Mouse (Mus musculus) embryonic facial prominence, embryonic 10.5 days (tissue): ENCODE results near the gene Cpxm1. TPM values are rescaled to one million over a fixed set of nuclear protein-coding genes. Genes with fewer than 3 reads are reported as not detected.
"Not testable (repeated sequence)": the region's sequence is repeated elsewhere in the genome, so short reads cannot be mapped to it uniquely, and the experiment has no call there.

ENCODE experiments used
- DNase-seq: peaks from one replicate; pipeline ENCODE4 v3.0.0-alpha.2; 2017; ENCODE audit warnings: low spot score
- H3K27ac ChIP-seq: fragments of 300-500 bp; sonication (generic); replicated peaks from 2 replicates; pipeline ENCODE4 v1.5.1; 2016; ENCODE audit warnings: mild to moderate bottlenecking
- H3K27me3 ChIP-seq: fragments of 300-500 bp; sonication (generic); replicated peaks from 2 replicates; pipeline ENCODE4 v1.6.1; 2016; ENCODE audit warnings: low read depth, mild to moderate bottlenecking; ENCODE audit not compliant: poor library complexity, severe bottlenecking
- H3K36me3 ChIP-seq: fragments of 300-500 bp; sonication (generic); replicated peaks from 2 replicates; pipeline ENCODE4 v1.6.1; 2016; ENCODE audit warnings: mild to moderate bottlenecking, moderate library complexity
- H3K4me1 ChIP-seq: fragments of 300-500 bp; sonication (generic); 2 replicates; pipeline ENCODE4 v1.6.1; 2016
- H3K4me3 ChIP-seq: fragments of 300-500 bp; sonication (generic); 2 replicates; pipeline ENCODE4 v1.5.1; 2016; ENCODE audit warnings: mild to moderate bottlenecking, moderate library complexity
- H3K9me3 ChIP-seq: fragments of 300-500 bp; sonication (generic); 2 replicates; pipeline ENCODE4 v1.6.1; 2016; ENCODE audit warnings: mild to moderate bottlenecking
- WGBS: fragments of 180-500 bp; shearing (Covaris S2); methylation state at CpG from one replicate; pipeline ENCODE4 v1.1.7; 2016; 5-methylcytosine and 5-hydroxymethylcytosine counted together
- polyA plus RNA-seq: library from polyadenylated mRNA; unstranded; fragments of >200 nt; fragmentation: Nextera tagmentation; extraction: Ambion mirVana; gene quantifications from 2 replicates; pipeline ENCODE4 v1.2.1, GENCODE M21; 2016

The Cpxm1 gene
- polyA plus RNA-seq, 1 experiment from 2014 or later: 69.7 TPM

DNA sequence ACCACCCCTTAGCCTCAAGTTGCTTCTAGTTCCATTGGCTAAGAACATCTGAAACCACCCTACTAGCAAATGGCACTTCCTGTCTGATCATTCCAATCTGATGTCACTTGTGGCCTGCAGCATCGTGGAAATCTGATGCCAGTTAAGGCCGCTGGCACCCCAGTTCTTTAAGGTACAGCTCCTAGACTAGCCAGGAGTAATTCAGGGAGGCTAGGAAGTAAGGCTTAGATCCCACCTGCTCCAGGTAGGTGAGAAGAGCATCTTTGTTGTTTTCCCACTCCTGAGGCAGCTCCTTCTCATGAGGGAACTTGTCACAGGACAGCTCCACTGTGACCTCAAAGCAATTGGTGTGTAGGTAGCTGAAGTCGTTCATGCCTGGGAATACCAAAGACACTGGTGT lies 4.5 kb downstream of the Cpxm1 start:
- no peak for DNase-seq
- peaks cover 20% of the 10 kb centered on the region for H3K4me1 ChIP-seq
- H3K27ac ChIP-seq: no peak overlapping the region
- peaks cover 58% of the 10 kb centered on the region for H3K36me3 ChIP-seq
- H3K27me3 ChIP-seq: peaks cover 1% of the 10 kb centered on the region; the same call in 1 of the 2 replicates
- H3K4me3 ChIP-seq: no peak overlapping the region
- H3K9me3 ChIP-seq: no peaks in the 10 kb centered on the region
- 87% methylated on average over 3 of the region's 3 CpGs for WGBS

DNA sequence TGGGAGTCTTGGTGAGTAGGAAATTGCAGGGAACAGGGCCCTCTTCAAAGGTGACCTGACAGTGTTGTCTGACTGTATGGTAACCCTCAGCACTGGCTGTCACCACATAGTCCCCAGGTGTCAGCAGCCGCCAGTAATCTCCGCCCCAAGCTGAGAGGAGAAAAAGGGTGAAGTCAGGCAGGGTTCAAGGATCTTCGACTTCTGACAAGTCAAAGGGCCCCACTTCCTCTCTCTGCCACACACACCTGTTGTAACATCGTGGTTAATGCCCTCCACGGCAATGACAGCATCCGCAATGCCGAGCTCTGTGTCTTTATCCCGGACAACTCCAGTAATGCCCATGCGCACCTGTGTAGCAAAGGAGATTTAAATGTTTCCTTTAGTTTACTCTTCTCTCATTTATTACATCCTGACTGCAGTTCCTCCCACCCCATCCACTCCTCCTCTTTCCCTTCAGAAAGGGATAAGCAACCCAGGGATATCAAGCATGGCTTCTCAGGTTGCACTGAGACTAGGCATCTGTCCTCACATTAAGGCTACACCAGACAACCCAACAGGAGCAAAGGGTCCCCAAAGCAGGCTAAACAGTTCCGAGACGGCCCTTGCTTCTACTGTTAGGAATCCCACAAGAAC lies 6.3 kb downstream of the Cpxm1 start:
- peaks cover 56% of the 10 kb centered on the region for H3K36me3 ChIP-seq
- H3K9me3 ChIP-seq: no peaks in the 10 kb centered on the region
- H3K27ac ChIP-seq: no peak overlapping the region
- 83% methylated on average over 11 of the region's 11 CpGs for WGBS
- H3K4me1 ChIP-seq: peaks cover 3% of the 10 kb centered on the region
- no peak overlapping the region for H3K4me3 ChIP-seq
- DNase-seq: no peak
- no peaks in the 10 kb centered on the region for H3K27me3 ChIP-seq

DNA sequence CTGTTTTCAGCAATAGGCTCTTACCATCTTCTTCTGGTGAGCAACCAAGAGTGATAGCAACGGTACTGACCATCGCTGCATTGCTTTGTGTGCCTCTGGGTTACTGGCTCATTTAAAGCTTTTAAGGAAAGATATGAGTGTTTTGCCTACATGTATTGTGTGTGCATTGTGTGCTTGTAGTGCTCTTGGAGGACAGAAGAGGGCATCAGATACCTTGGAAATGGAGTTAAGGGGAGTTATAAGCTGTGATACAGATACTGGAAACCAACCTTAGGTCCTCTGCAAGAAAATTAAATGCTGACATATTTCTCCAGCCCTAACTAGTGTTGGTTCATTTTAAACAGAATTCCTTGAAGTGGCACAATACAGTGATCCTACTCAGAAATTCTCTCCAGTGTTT lies 8.6 kb downstream of the Cpxm1 start:
- H3K4me1 ChIP-seq: no peaks in the 10 kb centered on the region
- peaks cover 33% of the 10 kb centered on the region for H3K36me3 ChIP-seq
- no peak overlapping the region for H3K27ac ChIP-seq
- H3K9me3 ChIP-seq: 0 out of 2 replicates have a peak, but pooled peaks cover 2% of the 10 kb centered on the region
- DNase-seq: no peak
- H3K27me3 ChIP-seq: no peaks in the 10 kb centered on the region
- WGBS: 74% methylated on average over 2 of the region's 2 CpGs
- H3K4me3 ChIP-seq: no peak overlapping the region

DNA sequence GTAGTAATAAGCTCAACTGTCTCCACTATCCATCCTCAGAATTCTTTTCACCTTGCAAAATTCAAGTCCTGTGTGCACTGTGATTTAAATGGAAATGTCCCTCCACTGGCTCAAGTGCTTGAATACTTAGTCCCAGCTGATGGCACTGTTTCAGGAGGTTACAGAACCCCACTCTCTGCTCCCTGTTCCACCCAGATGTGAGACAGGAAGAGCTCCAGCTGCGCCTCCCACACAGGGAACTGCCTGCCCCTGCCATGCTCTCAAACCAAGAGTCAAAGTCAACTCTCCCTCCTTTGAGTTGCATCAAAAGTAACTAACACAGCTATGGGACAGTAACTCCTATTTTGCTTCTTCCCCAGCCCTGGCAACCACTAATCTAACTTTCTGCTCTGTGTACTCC lies 11.2 kb downstream of the Cpxm1 start:
- Histone ChIP-seq H3K27me3 (no peaks in the 10 kb centered on the region), H3K4me1 (0 out of 2 replicates have a peak, but pooled peaks cover 3% of the 10 kb centered on the region), H3K9me3 (0 out of 2 replicates have a peak, but pooled peaks cover 2% of the 10 kb centered on the region), H3K27ac (no peak overlapping the region), H3K36me3 (peaks cover 11% of the 10 kb centered on the region), H3K4me3 (no peak overlapping the region)
- no peak for DNase-seq
- 58% methylated on average over 1 of the region's 1 CpGs for WGBS

DNA sequence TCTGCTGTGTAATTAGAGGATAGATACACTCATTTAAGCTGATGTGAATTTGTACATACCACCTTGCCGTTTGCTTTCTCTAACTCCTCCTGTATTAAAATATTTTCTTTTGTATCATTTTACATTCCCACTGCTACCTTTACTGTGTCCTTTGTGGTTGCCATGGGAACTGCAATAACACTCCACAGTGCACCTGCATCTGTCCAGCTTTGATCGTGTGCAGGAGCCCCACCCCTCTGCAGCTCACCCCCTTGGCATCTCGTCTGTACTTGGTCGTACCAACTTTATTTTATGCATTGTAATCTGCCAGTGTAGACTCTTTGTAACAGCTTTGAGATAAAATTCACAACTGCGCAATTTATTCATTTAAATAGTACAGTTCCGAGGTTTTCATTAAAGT lies 13.5 kb downstream of the Cpxm1 start:
- Histone ChIP-seq H3K27ac (no peak overlapping the region), H3K36me3 (no peaks in the 10 kb centered on the region), H3K4me1 (0 out of 2 replicates have a peak, but pooled peaks cover 3% of the 10 kb centered on the region), H3K9me3 (0 out of 2 replicates have a peak, but pooled peaks cover 2% of the 10 kb centered on the region), H3K4me3 (no peak overlapping the region), H3K27me3 (no peaks in the 10 kb centered on the region)
- DNase-seq: no peak
- WGBS: 81% methylated on average over 6 of the region's 6 CpGs

DNA sequence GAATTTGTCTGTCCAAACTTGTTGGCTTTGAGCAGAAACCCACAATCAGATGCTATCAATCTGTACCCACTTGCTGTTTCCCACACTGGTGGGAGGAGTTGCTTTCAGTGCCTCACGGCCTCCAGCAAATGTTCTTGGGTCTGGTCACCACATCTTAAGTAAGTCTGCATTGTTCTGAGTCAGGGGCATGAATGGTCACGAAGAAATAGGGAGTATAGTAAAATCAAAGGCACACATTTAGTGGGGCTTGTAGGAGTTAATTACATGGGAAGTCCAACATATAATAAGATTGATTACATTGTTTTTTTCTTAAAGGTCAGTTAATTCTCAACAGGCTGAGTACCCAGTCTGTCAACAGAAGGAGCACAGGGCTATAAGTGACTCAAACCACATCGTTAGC lies 14.2 kb downstream of the Cpxm1 start:
- DNase-seq: no peak
- no peak overlapping the region for H3K27ac ChIP-seq

DNA sequence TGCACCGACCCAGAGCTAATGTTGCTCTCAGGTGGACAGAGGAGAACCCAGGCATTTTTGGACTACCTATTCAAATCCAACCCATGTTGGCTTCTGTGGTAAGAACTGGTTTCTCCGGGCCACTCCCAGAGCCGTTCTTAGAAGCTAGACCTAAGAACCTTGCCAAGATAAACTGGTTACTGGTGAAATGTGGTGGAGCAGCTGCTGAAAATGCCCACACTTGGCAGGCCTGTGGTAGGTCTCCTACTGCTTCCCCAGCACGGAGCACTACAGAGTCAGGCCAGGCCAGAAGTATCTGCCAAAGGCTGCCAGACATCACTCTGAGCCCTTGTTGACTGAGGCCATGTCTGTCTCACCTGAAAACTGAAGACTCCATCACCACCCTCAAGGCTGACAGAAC lies 22.4 kb downstream of the Cpxm1 start:
- Histone ChIP-seq H3K4me3 (no peak overlapping the region), H3K27me3 (0 out of 2 replicates have a peak, but pooled peaks cover 10% of the 10 kb centered on the region), H3K4me1 (peaks cover 3% of the 10 kb centered on the region; the same call in 1 of the 2 replicates), H3K36me3 (no peaks in the 10 kb centered on the region), H3K9me3 (no peaks in the 10 kb centered on the region), H3K27ac (no peak overlapping the region)
- WGBS: 85% methylated on average over 4 of the region's 4 CpGs
- DNase-seq: no peak

More for the DNA sequence above, 14.2 kb downstream of the Cpxm1 start:
- 0 out of 2 replicates have a peak, but pooled peaks cover 3% of the 10 kb centered on the region for H3K4me1 ChIP-seq
- H3K9me3 ChIP-seq: 0 out of 2 replicates have a peak, but pooled peaks cover 2% of the 10 kb centered on the region
- no peaks in the 10 kb centered on the region for H3K27me3 ChIP-seq
- no peak overlapping the region for H3K4me3 ChIP-seq
- no peaks in the 10 kb centered on the region for H3K36me3 ChIP-seq
- 58% methylated on average over 3 of the region's 3 CpGs for WGBS

DNA sequence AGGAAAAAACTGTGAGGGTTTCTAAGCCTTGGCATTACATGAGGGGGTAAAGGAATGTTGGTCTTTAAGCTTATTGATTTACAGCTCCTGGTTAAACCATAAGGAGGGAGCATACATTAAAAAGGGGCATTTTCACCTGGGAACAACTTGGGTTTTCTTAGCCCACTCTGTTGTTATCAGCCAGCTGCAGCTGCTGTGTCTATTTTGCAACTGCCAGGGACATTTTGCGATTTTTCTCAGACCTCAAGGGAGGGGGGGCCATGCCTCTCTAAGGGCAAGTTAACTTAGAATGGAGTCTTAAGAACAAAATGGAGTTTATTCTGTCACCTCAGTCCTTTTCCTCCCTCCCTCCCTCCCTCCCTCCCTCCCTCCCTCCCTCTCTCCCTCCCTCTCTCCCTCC lies 24.3 kb downstream of the Cpxm1 start:
- WGBS: 55% methylated on average over 1 of the region's 1 CpGs

DNA sequence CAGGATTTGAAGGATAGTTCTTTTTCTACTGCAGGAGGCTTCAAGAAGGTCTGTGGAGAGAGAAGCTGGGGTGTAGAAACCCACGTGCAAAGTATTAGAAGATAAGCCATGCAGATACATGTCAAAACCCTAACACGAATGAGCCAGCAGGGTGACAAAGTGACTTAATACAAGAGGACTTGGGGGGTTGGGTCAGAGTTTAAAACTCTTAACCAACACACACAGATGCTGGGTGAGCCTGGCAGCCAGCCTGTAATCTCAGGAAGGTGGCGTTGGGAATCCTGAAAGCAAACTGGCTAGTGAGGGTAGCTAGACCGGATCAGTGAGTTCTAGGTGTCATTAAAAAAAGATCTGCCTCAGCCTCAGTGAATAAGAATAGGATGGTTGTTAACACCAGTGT lies 30.0 kb downstream of the Cpxm1 start:
- WGBS: 72% methylated on average over 4 of the region's 4 CpGs
- H3K4me1 ChIP-seq: peaks cover 18% of the 10 kb centered on the region
- no peak for DNase-seq
- H3K9me3 ChIP-seq: no peaks in the 10 kb centered on the region
- no peak overlapping the region for H3K4me3 ChIP-seq
- peaks cover 54% of the 10 kb centered on the region for H3K27me3 ChIP-seq
- H3K27ac ChIP-seq: no peak overlapping the region
- H3K36me3 ChIP-seq: no peaks in the 10 kb centered on the region

More for the DNA sequence above, 24.3 kb downstream of the Cpxm1 start:
- H3K27ac ChIP-seq, H3K36me3 ChIP-seq, H3K9me3 ChIP-seq, DNase-seq, H3K4me3 ChIP-seq, H3K4me1 ChIP-seq: not testable (repeated sequence)
- H3K27me3 ChIP-seq: 0 out of 2 replicates have a peak, but pooled peaks cover 14% of the 10 kb centered on the region

DNA sequence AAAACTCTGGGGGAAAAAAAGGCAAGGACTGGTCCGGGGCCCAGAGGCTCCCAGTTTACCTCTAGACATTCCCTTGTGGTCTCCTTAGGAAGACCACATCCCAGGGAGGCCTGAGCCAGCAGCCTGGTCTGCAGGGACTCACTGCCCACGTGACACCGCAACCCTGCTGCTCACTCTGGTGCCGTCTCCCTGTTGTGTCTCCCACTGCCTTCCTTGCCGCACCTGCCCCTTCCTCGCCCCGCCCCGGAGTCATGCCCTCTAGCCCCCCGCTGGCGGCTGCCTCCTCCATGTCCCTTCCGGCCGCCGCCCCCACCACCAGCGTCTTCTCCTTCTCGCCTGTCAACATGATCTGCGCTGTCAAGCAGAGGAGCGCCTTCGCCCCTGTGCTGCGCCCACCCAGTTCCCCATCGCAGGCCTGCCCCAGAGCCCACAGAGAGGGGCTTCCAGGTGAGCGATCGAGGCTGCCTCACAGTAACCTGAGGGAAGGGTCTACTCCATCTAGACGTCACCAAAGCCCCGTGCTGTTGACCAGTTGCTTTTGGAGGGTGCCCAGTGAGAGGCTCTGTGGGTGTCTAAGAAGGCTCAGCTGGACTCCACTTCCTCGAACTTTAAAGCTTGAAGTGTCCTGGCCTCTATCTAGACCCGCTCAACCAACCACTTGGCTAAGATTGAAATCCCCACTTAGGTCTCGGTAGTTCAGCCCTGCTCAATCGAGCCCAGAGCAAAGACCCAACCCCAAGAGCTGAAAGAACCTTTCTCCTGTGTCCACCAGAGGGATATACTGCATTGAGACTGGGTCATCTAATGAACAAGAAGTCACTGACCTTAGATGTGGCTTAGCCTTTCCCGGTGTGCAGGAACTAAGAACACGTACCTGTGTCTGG lies 31.9 kb downstream of the Cpxm1 start:
- no peaks in the 10 kb centered on the region for H3K9me3 ChIP-seq
- H3K27me3 ChIP-seq: peaks cover 73% of the 10 kb centered on the region
- H3K4me3 ChIP-seq: peak overlapping the region; percentile 59
- WGBS: 6% methylated on average over 30 of the region's 30 CpGs
- peak overlapping the region; percentile 44; the same call in 1 of the 2 replicates for H3K27ac ChIP-seq
- DNase-seq: peak; percentile 48
- peaks cover 25% of the 10 kb centered on the region for H3K4me1 ChIP-seq
- H3K36me3 ChIP-seq: no peaks in the 10 kb centered on the region

DNA sequence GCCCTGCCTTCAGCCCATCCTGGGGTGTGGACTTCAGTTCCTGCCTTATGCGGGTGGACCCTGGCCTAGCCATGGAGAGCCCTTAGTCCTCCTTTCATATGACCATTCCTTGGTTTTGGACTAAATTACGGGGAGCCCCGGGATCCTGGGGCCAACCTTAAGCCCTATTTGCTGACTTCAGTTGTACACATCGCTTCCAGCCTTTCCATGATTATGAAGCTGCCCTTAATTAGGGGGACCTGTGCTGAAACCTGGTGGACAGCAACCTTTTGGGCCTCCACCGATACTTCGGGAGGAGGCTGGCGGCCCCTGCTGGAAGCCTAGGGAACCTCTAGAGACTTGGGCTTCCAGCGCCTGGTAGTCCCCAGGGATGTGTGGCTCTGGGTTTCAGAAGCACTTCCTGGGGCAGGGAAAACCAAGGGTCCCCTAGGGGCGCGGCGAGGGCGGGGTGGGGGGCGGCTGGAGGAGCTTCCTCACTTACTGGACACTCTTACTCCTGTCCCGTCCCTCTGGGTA lies 34.8 kb downstream of the Cpxm1 start:
- DNase-seq: peak; percentile 69
- Histone ChIP-seq H3K9me3 (no peaks in the 10 kb centered on the region), H3K4me1 (peaks cover 22% of the 10 kb centered on the region), H3K27me3 (peaks cover 97% of the 10 kb centered on the region), H3K4me3 (peak overlapping the region; percentile 38), H3K27ac (no peak overlapping the region), H3K36me3 (no peaks in the 10 kb centered on the region)
- WGBS: 2% methylated on average over 14 of the region's 14 CpGs

DNA sequence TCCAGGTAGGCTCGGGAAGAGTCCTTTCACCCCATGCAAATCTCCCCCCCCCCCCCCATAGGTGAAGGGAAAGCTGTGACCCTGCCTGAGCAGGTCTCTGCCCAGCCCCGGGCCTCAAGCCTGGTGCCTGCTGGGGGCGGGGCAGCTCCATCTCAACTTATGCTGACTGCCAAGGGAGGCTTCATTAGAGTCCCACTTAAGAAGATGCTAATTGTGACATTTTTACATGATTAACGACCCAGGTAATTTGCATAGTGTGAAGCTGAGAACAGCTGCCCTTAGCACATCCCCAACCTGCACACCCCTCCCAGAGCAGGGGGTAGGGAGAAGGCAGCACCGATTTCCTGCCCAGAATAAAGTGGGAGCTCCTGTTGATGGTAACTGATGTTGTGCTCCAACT lies 38.5 kb downstream of the Cpxm1 start:
- Histone ChIP-seq H3K27ac (no peak overlapping the region), H3K36me3 (no peaks in the 10 kb centered on the region), H3K4me3 (no peak overlapping the region), H3K27me3 (peaks cover 70% of the 10 kb centered on the region), H3K9me3 (no peaks in the 10 kb centered on the region), H3K4me1 (peaks cover 13% of the 10 kb centered on the region)
- no peak for DNase-seq
- 19% methylated on average over 5 of the region's 5 CpGs for WGBS
